Mouse (Mus musculus) lung, postnatal 0 days (tissue): ENCODE measurements around the gene Rnase10.

Experiments
- CTCF ChIP-seq: IDR thresholded peaks from 2 replicates; pipeline ENCODE4 v1.5.1; 2016; ENCODE audit warnings: antibody characterized with exemption, mild to moderate bottlenecking
- EP300 ChIP-seq: IDR thresholded peaks from 2 replicates; pipeline ENCODE4 v1.6.1; 2016; ENCODE audit warnings: antibody characterized with exemption, mild to moderate bottlenecking, control low read depth

DNA sequence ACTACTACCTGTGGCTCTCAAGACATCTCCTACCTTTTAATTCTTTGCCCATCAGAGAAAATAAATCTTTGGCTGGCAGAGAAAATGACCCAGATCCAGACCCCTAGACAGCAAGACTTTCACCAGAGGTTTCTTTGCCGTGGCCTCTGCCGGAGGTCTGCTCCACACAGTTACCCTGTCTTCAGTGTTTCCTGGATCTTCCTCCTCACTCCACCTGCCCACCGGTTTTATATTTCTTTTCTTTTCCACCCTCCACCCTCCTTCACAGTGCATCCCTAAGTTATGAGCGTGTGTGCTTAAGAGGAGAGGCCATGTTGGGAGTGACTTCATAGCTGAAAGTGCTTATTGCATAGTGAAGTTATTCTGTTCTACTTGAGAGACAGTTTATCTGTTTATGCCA is 15.9 kb downstream of the Rnase10 start:
- TF ChIP-seq CTCF: no peak
- no peak for TF ChIP-seq EP300
